Mouse (Mus musculus) retina, embryonic 14.5 days (tissue): ENCODE measurements around the gene Gpr101.

ENCODE experiments used
- DNase-seq: peaks from one replicate; pipeline ENCODE4 v3.0.0-alpha.2; 2015; ENCODE audit warnings: low spot score

Gpr101 gene

DNA sequence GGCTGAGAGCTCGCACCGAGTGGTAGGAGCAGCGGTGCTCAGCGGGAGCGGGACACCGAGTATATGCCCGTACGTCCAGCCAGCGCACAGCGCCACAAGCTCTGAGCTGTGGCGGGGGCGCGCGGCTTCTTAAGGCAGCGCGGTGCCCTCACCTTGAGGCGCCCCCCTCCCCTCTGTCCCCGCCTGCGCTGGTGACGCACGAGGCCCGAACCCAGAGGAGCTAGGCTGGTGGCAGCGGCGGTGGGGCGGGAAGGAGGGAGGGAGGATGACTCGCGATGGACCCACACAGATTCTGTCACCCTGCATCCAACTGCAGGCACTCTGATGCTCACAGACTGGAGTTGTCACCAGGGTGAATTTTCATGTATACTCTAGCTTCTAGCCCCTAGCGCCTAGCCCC lies at the start of gene Gpr101:
Gene Gpr101, minus strand, starts transcription at position 124 of the 400 bp plus-strand sequence.
- peak; percentile 30 for DNase-seq

- peak; percentile 51 for DNase-seq
Observed at GRCm38 (mm10) chrX:57521117-57522095, 17.8 kb upstream of the Gpr101 start.

- DNase-seq: no peak
Observed at GRCm38 (mm10) chrX:57506247-57506646, 2.7 kb upstream of the Gpr101 start.
